Mouse (Mus musculus) kidney, postnatal 4 days (tissue): ENCODE measurements around the gene Gm4513.
"Not testable (repeated sequence)": the region's sequence is repeated elsewhere in the genome, so short reads cannot be mapped to it uniquely, and the experiment has no call there.

ENCODE experiments used
- DNase-seq, 2 experiments: peaks; one replicate each; pipeline ENCODE4 v3.0.0; 2021; ENCODE audit warnings: mixed read lengths in 2 of 2

Gene Gm4513

GRCm38 (mm10) chr7:20598921-20599320 is at the start of gene Gm4513:
Gene Gm4513, minus strand, starts transcription at chr7:20599021.
- not testable (repeated sequence) for DNase-seq

DNA sequence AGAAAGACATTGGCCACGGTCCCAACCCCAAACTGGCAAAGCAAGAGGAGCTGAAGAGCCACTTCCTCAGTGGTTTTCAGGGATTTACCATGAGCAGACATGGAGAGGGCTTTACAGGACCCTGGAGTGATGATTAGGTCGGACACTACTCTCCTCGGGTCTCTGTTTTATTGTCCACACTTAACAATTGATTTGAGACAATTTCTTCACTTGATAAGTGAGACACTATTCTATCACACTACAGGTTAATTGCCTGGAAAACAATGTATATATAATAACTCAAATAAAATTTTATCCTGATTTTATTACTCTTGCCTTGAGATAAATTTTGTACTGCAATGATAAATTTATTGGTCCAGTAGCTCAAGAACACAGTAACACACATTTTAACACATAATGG is 22.7 kb downstream of the Gm4513 start, which contains the start of gene Gm4141:
Gene Gm4141, minus strand, starts transcription at position 101 of the 400 bp plus-strand sequence.
- not testable (repeated sequence) for DNase-seq

DNA sequence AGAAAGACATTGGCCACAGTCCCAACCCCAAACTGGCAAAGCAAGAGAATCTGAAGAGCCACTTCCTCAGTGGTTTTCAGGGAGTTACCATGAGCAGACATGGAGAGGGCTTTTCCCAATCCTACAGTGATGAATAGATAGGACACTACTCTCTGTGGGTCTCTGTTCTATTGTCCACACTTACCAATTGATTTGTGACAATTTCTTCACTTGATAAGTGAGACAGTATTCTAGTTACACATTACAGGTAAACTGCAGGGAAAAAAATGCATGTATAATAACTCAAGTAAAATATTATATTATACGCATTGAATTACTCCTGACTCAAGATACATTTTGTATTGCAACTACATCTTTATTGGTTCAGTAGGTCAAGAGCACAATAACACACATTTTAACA is 53.2 kb downstream of the Gm4513 start, which contains the start of gene Gm5726:
Gene Gm5726, minus strand, starts transcription at position 101 of the 400 bp plus-strand sequence.
- DNase-seq: not testable (repeated sequence)
